Comparison of ENCODE assay signal across 9 mouse cellular contexts in the genomic region with DNA sequence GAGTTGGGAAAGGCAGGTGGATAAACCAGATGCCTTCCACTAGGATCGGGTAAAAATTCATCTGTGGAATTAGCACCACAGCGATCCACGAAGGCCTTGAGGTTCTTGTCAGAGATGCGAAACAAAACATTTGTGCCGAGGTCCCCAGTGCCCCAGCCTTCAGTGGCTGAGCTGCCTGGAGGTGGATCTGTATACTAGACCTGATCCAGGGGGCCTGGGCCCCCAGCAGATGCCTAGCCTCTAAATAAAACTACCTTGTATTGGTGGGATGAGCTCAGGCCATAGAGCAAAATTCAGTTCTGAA.
A peak's percentile ranks its signal among the peaks of the same experiment; 100 is the strongest.
DNase-seq lines count a peak whose midpoint lies in the region; ATAC-seq and TF ChIP-seq lines count a peak whose summit lies in the region.
"Had no signal": no experiment of that assay in that cellular context is flagged by ENCODE, and none has a peak within 500 bp of the region (broad histone marks: within the 10 kb centered on the region; RNA-seq: fewer than 3 reads in every experiment).

No protein-coding gene starts in this region.

- H3K27me3 ChIP-seq in lung, embryonic 16.5 days (ENCODE audit: control insufficient read depth, insufficient read depth, low read depth, low read length) = no peaks in the 10 kb centered on the region
- peaks cover 19% of the 10 kb centered on the region for H3K27me3 ChIP-seq in forebrain, embryonic 15.5 days
- no peaks in the 10 kb centered on the region for H3K27me3 ChIP-seq in limb, embryonic 13.5 days
- H3K27me3 ChIP-seq in stomach, embryonic 16.5 days (ENCODE audit: control insufficient read depth, insufficient read depth, low read length) = no peaks in the 10 kb centered on the region

- H3K9me3 ChIP-seq in lung, embryonic 16.5 days (ENCODE audit: control insufficient read depth, low read length) = no peaks in the 10 kb centered on the region
- H3K9me3 ChIP-seq in forebrain, embryonic 15.5 days = no peaks in the 10 kb centered on the region
- no peaks in the 10 kb centered on the region for H3K9me3 ChIP-seq in limb, embryonic 13.5 days
- no peaks in the 10 kb centered on the region for H3K9me3 ChIP-seq in stomach, embryonic 16.5 days (replicated peaks; ENCODE audit: control insufficient read depth, low read length)
- H3K9me3 ChIP-seq: liver, embryonic 13.5 days had no signal

- no peak for DNase-seq in lung, adult 2 months
- no peak for DNase-seq in frontal cortex, postnatal 14 days (ENCODE audit: low spot score in 2 of 2)
- DNase-seq in right cerebral cortex, adult 2 months (ENCODE audit: low spot score in 2 of 2) = no peak
- DNase-seq: liver, embryonic 13.5 days had no signal

- no peak for ATAC-seq in lung, embryonic 16.5 days (ENCODE audit: low read depth)
- no peak for ATAC-seq in forebrain, embryonic 15.5 days (replicated peaks)
- ATAC-seq in limb, embryonic 13.5 days (ENCODE audit: low FRiP score, low read depth) = no peak
- ATAC-seq in stomach, embryonic 16.5 days (ENCODE audit: insufficient read depth, low FRiP score) = no peak

- TF ChIP-seq CTCF in lung, adult 2 months (IDR thresholded peaks at IDR 0.05; ENCODE audit: insufficient read depth, low read length) = no peak

- no peak overlapping the region for H3K4me2 ChIP-seq in lung, embryonic 16.5 days (ENCODE audit: low read depth, low read length)
- peak overlapping the region; percentile 31; the same call in 1 of the 2 replicates for H3K4me2 ChIP-seq in forebrain, embryonic 15.5 days (replicated peaks)
- peak overlapping the region; percentile 97 for H3K4me2 ChIP-seq in limb, embryonic 13.5 days (replicated peaks)
- peak overlapping the region; percentile 84; the same call in 1 of the 2 replicates for H3K4me2 ChIP-seq in stomach, embryonic 16.5 days (ENCODE audit: low read depth, low read length)

- no peak for TF ChIP-seq POLR2A in lung, adult 2 months (IDR thresholded peaks at IDR 0.05; ENCODE audit: borderline replicate concordance, extremely low read depth, low read depth, low read length)

- no peak overlapping the region for H3K4me3 ChIP-seq in lung, embryonic 16.5 days (ENCODE audit: low read length)
- H3K4me3 ChIP-seq in lung, adult 2 months (replicated peaks; ENCODE audit: extremely low read depth, low read depth, low read length) = no peak overlapping the region
- no peak overlapping the region for H3K4me3 ChIP-seq in forebrain, embryonic 15.5 days
- peak overlapping the region; percentile 86 for H3K4me3 ChIP-seq in limb, embryonic 13.5 days
- no peak overlapping the region for H3K4me3 ChIP-seq in stomach, embryonic 16.5 days (replicated peaks; ENCODE audit: low read length)
- H3K4me3 ChIP-seq: erythroblast, embryonic 14.5 days; liver, embryonic 13.5 days had no signal

- peak overlapping the region; percentile 27; the same call in 1 of the 2 replicates for H3K27ac ChIP-seq in lung, embryonic 16.5 days (ENCODE audit: low read length)
- H3K27ac ChIP-seq in forebrain, embryonic 15.5 days (replicated peaks) = peak overlapping the region; percentile 65
- peak overlapping the region; percentile 98 for H3K27ac ChIP-seq in limb, embryonic 13.5 days
- H3K27ac ChIP-seq in stomach, embryonic 16.5 days (ENCODE audit: low read length) = peak overlapping the region; percentile 88

- peaks cover 81% of the 10 kb centered on the region for H3K4me1 ChIP-seq in lung, embryonic 16.5 days (replicated peaks; ENCODE audit: control insufficient read depth, insufficient read depth, low read length)
- H3K4me1 ChIP-seq in lung, adult 2 months (ENCODE audit: control insufficient read depth, insufficient read depth, low read length) = peaks cover 30% of the 10 kb centered on the region
- H3K4me1 ChIP-seq in forebrain, embryonic 15.5 days = peaks cover 77% of the 10 kb centered on the region
- peaks cover 94% of the 10 kb centered on the region for H3K4me1 ChIP-seq in limb, embryonic 13.5 days
- H3K4me1 ChIP-seq in stomach, embryonic 16.5 days (ENCODE audit: control insufficient read depth, insufficient read depth, low read length) = peaks cover 76% of the 10 kb centered on the region

- 39% methylated on average over 5 of the region's 5 CpGs for WGBS in lung, embryonic 16.5 days
- WGBS in lung, adult 2 months = 71% methylated on average over 5 of the region's 5 CpGs
- 45% methylated on average over 5 of the region's 5 CpGs for WGBS in forebrain, embryonic 15.5 days
- WGBS in limb, embryonic 13.5 days = 20% methylated on average over 5 of the region's 5 CpGs
- WGBS in stomach, embryonic 16.5 days = 38% methylated on average over 5 of the region's 5 CpGs

- H3K36me3 ChIP-seq in lung, embryonic 16.5 days (ENCODE audit: control insufficient read depth, insufficient read depth, low read length) = no peaks in the 10 kb centered on the region
- no peaks in the 10 kb centered on the region for H3K36me3 ChIP-seq in forebrain, embryonic 15.5 days
- H3K36me3 ChIP-seq in limb, embryonic 13.5 days = no peaks in the 10 kb centered on the region
- H3K36me3 ChIP-seq in stomach, embryonic 16.5 days (ENCODE audit: control insufficient read depth, insufficient read depth, low read length) = no peaks in the 10 kb centered on the region
- H3K36me3 ChIP-seq: liver, embryonic 13.5 days had no signal

- no peak overlapping the region for H3K9ac ChIP-seq in lung, embryonic 16.5 days (ENCODE audit: low read length)
- peak overlapping the region; percentile 21; the same call in 1 of the 2 replicates for H3K9ac ChIP-seq in forebrain, embryonic 15.5 days (replicated peaks)
- peak overlapping the region; percentile 98 for H3K9ac ChIP-seq in limb, embryonic 13.5 days
- peak overlapping the region; percentile 90 for H3K9ac ChIP-seq in stomach, embryonic 16.5 days (ENCODE audit: low read length)
- H3K9ac ChIP-seq: liver, embryonic 13.5 days had no signal

Comparison
In these comparisons a context has a peak if more than half of its experiments do, and no peak if none do; other contexts are left out.
1. H3K27ac ChIP-seq: peak in every context shown above with its lines; median percentile 98 in limb, embryonic 13.5 days; 88 in stomach, embryonic 16.5 days; 65 in forebrain, embryonic 15.5 days; 27 in lung, embryonic 16.5 days.